Mouse (Mus musculus): ENCODE results near the gene Rag2. TPM values are rescaled to one million over a fixed set of nuclear protein-coding genes. Genes with fewer than 3 reads are reported as not detected.

Gene Rag2
- polyA plus RNA-seq (2015; fragmentation: Nextera tagmentation; extraction: Ambion mirVana), result not detected in 2 replicates

DNA sequence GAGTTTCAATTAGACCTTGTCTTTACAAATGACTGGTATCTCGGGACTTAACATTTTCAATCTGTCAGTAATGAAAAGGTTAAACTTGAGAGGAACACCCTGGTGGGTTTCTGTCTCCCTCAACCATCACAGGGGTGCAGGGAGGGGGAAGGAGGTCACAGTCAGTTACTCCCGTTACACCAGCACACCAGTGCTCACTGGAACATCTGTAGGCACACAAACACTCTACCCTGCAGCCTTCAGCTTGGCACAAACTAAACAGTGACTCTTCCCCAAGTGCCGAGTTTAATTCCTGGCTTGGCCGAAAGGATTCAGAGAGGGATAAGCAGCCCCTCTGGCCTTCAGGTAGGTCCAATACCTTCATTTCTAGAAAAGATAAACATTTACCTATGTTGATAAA, at the start of gene Rag2:
TSS of gene Rag2 (plus strand) at position 193 of the 400 bp plus-strand sequence.
- 59% methylated on average over 4 of the region's 4 CpGs for WGBS
- ATAC-seq (ENCODE audit: low FRiP score, low read depth), result no peak
- Histone ChIP-seq H3K27me3 (no peaks in the 10 kb centered on the region), H3K4me2 (replicated peaks) (no peak within 1 kb of the TSS), H3K9me3 (no peaks in the 10 kb centered on the region), H3K4me1 (peaks cover 19% of the 10 kb centered on the region), H3K4me3 (no peak within 1 kb of the TSS), H3K9ac (no peak within 1 kb of the TSS), H3K27ac (no peak within 1 kb of the TSS), H3K36me3 (no peaks in the 10 kb centered on the region)

DNA sequence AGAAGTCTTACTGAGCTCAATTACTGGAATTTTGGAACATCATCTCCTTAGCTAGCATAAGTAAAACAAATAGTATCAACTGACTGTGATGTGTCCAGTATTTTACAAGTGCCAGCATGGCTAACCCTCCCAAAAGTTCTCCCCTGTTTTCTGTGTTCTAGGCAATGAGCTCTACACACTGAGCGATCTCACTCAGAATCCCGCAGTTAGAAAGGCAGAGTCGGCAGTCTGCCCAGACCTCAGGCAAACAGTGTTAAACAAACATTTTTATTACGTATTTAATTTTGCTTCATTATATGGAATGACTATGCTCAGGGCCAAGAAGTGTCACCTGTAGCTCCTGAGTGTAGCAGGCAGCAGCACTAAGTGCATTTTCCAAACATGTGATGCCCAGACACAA, 47.3 kb upstream of the Rag2 start:
- ATAC-seq (ENCODE audit: low FRiP score, low read depth), result peak; percentile 51; the same call in 1 of the 2 replicates
- WGBS, result 49% methylated on average over 4 of the region's 4 CpGs

DNA sequence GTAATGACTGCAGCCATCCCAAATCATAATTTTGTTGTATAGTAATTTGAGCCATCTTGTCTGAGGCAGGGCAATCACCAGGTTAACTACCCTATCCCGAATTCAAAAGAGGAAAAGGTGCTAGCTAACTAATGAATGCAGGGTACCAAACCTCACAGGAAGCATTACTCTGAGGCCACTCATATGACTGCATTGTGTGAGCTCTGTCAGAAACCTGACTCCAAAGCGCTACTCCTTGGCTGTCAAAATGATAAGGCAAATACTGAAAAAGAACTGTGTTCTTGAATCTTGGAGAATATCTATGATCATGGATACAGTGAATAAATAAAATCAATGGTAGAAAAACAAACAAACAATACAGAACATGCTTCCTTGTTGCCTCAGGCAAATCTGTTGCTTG, 44.5 kb upstream of the Rag2 start:
- no peak overlapping the region for H3K4me2 ChIP-seq (replicated peaks)
- peaks cover 9% of the 10 kb centered on the region for H3K36me3 ChIP-seq
- H3K27ac ChIP-seq, result no peak overlapping the region
- no peaks in the 10 kb centered on the region for H3K9me3 ChIP-seq
- 46% methylated on average over 2 of the region's 2 CpGs for WGBS
- no peak overlapping the region for H3K4me3 ChIP-seq
- ATAC-seq (ENCODE audit: low FRiP score, low read depth), result no peak
- H3K9ac ChIP-seq, result no peak overlapping the region
- peaks cover 38% of the 10 kb centered on the region for H3K4me1 ChIP-seq
- no peaks in the 10 kb centered on the region for H3K27me3 ChIP-seq

More for the DNA sequence above, 47.3 kb upstream of the Rag2 start:
- H3K27me3 ChIP-seq, result no peaks in the 10 kb centered on the region
- peaks cover 52% of the 10 kb centered on the region for H3K4me1 ChIP-seq
- no peak overlapping the region for H3K27ac ChIP-seq
- H3K4me3 ChIP-seq, result no peak overlapping the region
- H3K36me3 ChIP-seq, result no peaks in the 10 kb centered on the region
- H3K9me3 ChIP-seq, result no peaks in the 10 kb centered on the region
- H3K9ac ChIP-seq, result no peak overlapping the region
- H3K4me2 ChIP-seq (replicated peaks), result no peak overlapping the region

DNA sequence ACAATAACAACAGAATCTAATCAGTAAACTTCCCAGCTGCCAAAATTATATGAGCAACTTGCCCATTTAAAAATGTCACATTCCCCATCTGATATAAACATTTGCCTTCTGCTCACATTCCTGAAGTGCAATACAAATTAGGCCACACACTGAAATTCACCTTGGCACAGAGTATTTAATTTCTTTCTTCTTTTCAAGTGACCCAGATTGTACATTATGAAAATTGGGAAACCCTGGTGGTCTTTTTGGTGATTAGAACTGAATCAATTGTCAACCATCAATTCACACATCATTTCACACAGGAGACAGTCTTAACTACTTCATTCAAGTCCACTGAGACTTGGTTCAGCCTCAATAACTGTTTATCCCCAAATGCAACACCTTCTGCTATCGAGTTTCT, 44.1 kb upstream of the Rag2 start:
- no peak overlapping the region for H3K4me2 ChIP-seq (replicated peaks)
- no peak for ATAC-seq (ENCODE audit: low FRiP score, low read depth)
- H3K27me3 ChIP-seq, result no peaks in the 10 kb centered on the region
- H3K4me1 ChIP-seq, result peaks cover 34% of the 10 kb centered on the region
- H3K9ac ChIP-seq, result no peak overlapping the region
- 22% methylated on average over 1 of the region's 1 CpGs for WGBS
- H3K9me3 ChIP-seq, result no peaks in the 10 kb centered on the region
- no peak overlapping the region for H3K27ac ChIP-seq
- H3K4me3 ChIP-seq, result no peak overlapping the region
- H3K36me3 ChIP-seq, result peaks cover 11% of the 10 kb centered on the region

DNA sequence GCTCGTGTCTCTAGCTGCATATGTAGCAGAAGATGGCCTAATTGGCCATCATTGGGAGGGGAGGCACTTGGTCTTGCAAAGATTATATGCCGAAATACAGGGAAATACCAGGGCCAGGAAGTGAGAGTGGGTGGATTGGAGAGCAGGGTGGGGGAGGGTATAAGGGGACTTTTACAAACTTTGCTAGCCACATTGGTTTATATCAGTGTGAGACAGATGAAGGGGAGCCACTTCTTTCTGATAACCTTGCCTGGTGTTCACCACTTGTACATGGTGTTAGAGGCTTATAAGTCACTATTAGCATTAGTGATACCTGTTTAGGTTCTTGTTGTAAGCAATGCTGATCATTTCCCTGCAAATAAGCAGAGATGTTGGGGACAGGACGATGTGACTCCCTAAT, 43.5 kb upstream of the Rag2 start:
- Histone ChIP-seq H3K9ac (no peak overlapping the region), H3K4me1 (peaks cover 28% of the 10 kb centered on the region), H3K36me3 (peaks cover 11% of the 10 kb centered on the region), H3K4me2 (replicated peaks) (no peak overlapping the region), H3K9me3 (no peaks in the 10 kb centered on the region), H3K4me3 (no peak overlapping the region), H3K27me3 (no peaks in the 10 kb centered on the region), H3K27ac (0 out of 2 replicates have a peak overlapping the region, but pooled peaks have one; percentile 44)
- 47% methylated on average over 3 of the region's 3 CpGs for WGBS
- no peak for ATAC-seq (ENCODE audit: low FRiP score, low read depth)

DNA sequence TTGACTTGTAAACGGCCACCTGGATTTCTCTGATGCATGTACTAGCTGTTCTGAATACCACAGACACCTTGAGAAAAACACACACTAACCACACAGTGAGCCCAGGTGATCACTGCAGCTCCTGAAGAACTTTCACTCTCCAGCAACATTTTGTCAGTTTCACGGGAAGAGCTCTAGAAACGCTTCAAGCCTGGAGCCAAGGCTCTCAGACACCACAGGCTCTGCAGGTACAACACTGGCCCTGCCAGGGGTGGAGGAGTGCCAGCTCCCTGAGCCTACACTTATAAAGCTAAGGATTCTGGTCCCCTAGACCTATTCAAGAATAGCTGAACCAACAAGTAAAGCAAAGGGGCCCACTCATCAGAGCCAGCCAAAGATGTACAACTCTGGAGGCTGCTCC, 43.1 kb upstream of the Rag2 start:
- no peak overlapping the region for H3K4me3 ChIP-seq
- H3K36me3 ChIP-seq, result peaks cover 11% of the 10 kb centered on the region
- no peak overlapping the region for H3K4me2 ChIP-seq (replicated peaks)
- H3K27ac ChIP-seq, result 0 out of 2 replicates have a peak overlapping the region, but pooled peaks have one; percentile 44
- no peak for ATAC-seq (ENCODE audit: low FRiP score, low read depth)
- no peak overlapping the region for H3K9ac ChIP-seq
- 53% methylated on average over 3 of the region's 3 CpGs for WGBS
- no peaks in the 10 kb centered on the region for H3K9me3 ChIP-seq
- H3K4me1 ChIP-seq, result peaks cover 24% of the 10 kb centered on the region
- no peaks in the 10 kb centered on the region for H3K27me3 ChIP-seq

DNA sequence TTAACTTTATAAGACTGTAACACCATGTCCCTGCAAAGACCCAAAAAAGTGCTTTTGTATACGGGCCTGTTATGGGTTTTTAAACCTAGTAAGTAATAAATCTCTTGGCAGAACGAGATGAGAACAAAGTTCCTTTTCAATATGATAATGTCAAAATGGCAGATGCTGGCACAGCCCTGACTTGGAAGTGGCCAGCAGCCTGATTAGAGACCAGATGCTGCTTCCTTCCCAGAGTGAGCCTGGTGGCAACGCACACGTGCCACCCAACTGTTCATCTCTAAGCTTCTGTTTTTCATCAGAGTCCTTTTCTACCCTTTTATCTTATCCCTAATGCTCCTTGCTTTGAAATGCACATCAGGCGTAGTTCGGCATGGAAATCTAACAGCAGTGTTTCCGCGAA, 33.2 kb upstream of the Rag2 start:
- ATAC-seq (ENCODE audit: low FRiP score, low read depth), result no peak
- H3K4me3 ChIP-seq, result no peak overlapping the region
- H3K9me3 ChIP-seq, result no peaks in the 10 kb centered on the region
- H3K36me3 ChIP-seq, result no peaks in the 10 kb centered on the region
- no peak overlapping the region for H3K9ac ChIP-seq
- no peaks in the 10 kb centered on the region for H3K27me3 ChIP-seq
- no peak overlapping the region for H3K27ac ChIP-seq
- 30% methylated on average over 8 of the region's 8 CpGs for WGBS
- peaks cover 27% of the 10 kb centered on the region for H3K4me1 ChIP-seq
- H3K4me2 ChIP-seq (replicated peaks), result no peak overlapping the region

DNA sequence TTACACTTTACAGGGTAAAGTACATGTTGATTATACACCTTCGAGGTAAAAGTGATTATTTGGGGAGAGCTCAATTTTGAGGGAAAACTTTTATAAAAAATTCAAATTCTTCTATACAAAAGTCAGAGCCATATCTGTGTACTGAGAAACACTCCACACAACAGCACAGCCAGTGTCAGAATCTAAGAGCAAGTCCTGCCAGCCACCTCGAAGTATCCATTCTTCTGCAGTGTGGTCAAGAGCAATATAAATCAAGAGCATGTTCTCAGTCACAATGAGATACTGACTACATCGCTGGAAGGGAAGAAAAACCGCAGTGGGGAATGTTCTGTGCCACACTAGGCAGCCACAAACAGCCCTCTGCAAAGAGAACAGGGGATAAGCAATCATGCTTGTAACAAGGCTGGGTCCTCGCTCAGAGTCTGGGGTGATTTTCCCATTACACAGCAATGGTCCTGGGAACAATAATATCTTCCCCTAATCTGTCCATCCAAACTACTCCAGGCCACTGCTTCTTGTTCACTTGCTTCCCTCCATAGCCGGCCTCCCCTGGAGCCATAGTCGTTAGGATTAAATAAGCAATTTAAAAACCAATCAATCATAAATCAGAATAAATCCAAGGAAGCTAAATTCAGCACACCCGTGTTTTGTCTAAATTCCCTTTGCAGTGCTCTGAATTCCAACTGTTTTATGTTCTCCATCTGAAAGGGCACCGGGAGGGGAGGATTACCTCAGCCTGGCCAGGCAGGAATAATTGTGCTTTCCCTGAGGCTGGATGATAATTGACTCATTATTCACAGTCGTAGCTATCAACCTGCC, 32.3 kb upstream of the Rag2 start:
- H3K36me3 ChIP-seq, result no peaks in the 10 kb centered on the region
- no peak overlapping the region for H3K4me2 ChIP-seq (replicated peaks)
- 10% methylated on average over 10 of the region's 10 CpGs for WGBS
- H3K27me3 ChIP-seq, result no peaks in the 10 kb centered on the region
- H3K27ac ChIP-seq, result no peak overlapping the region
- ATAC-seq (ENCODE audit: low FRiP score, low read depth), result no peak
- H3K9me3 ChIP-seq, result no peaks in the 10 kb centered on the region
- no peak overlapping the region for H3K4me3 ChIP-seq
- H3K4me1 ChIP-seq, result peaks cover 27% of the 10 kb centered on the region
- H3K9ac ChIP-seq, result no peak overlapping the region

DNA sequence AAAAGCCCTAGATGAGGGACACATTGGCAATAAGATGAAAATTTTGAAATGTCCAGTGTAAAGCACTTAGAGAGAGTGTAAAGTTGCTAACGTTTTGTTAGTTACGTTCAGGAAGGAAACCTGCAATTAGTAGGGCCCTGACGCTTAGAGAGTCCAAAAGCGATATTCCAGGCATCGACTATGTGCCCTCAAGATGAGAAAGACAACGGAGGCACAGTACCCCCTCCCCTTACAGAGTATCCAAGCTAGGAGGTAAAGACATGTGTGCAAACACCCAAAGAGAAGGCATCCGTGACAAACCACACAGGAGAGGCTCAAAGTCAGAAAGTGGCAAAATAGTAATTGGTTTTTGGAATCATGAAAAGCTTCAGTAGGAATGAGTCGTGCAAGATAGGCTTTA, 31.6 kb upstream of the Rag2 start:
- Histone ChIP-seq H3K36me3 (no peaks in the 10 kb centered on the region), H3K4me2 (replicated peaks) (no peak overlapping the region), H3K27ac (no peak overlapping the region), H3K4me3 (no peak overlapping the region), H3K9me3 (no peaks in the 10 kb centered on the region), H3K27me3 (no peaks in the 10 kb centered on the region), H3K4me1 (peaks cover 27% of the 10 kb centered on the region), H3K9ac (no peak overlapping the region)
- no peak for ATAC-seq (ENCODE audit: low FRiP score, low read depth)
- WGBS, result 28% methylated on average over 8 of the region's 8 CpGs

DNA sequence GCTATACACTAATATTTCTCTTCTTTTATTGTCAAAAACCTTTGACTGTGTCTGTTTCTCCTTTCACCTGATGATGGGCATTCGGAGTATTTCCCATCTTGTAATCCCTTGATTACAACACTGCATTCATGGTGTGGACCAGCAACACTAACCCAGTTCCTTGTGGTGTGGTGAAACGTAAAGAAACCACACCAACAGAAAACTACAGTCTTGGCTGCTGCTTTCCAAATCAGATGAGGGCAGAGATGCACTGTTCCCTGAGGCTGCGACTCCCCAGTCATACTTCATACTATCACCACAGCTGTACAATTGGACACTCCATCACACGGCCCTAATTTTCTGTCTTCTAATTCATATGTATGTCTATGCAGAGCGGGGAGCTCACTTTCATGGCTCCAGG, 29.8 kb upstream of the Rag2 start:
- ATAC-seq (ENCODE audit: low FRiP score, low read depth), result no peak
- Histone ChIP-seq H3K4me3 (no peak overlapping the region), H3K4me1 (peaks cover 27% of the 10 kb centered on the region), H3K4me2 (replicated peaks) (no peak overlapping the region), H3K9me3 (no peaks in the 10 kb centered on the region), H3K27me3 (no peaks in the 10 kb centered on the region), H3K36me3 (no peaks in the 10 kb centered on the region), H3K9ac (no peak overlapping the region), H3K27ac (no peak overlapping the region)
- WGBS, result 85% methylated on average over 5 of the region's 5 CpGs

DNA sequence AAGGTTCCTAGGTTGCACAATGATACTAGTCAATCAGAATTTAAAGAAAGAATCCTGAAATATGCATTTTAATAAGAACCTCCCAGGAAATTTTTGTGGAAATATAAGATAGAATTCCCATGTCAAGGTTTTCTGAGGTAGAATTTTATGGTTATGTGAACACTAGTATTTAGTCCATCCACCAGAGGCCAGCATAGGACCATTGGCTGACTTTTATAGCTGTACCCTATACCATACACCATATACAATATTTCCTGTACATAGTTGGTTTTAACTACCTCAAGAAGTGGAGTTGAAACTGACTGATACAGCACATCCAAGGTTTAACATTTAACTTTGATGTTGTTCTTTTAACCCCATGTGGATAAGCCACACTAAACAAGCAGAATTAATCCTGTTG, 27.3 kb upstream of the Rag2 start:
- Histone ChIP-seq H3K9ac (no peak overlapping the region), H3K27ac (no peak overlapping the region), H3K36me3 (no peaks in the 10 kb centered on the region), H3K4me1 (peaks cover 31% of the 10 kb centered on the region), H3K9me3 (no peaks in the 10 kb centered on the region), H3K4me3 (no peak overlapping the region), H3K4me2 (replicated peaks) (no peak overlapping the region), H3K27me3 (no peaks in the 10 kb centered on the region)
- no peak for ATAC-seq (ENCODE audit: low FRiP score, low read depth)

DNA sequence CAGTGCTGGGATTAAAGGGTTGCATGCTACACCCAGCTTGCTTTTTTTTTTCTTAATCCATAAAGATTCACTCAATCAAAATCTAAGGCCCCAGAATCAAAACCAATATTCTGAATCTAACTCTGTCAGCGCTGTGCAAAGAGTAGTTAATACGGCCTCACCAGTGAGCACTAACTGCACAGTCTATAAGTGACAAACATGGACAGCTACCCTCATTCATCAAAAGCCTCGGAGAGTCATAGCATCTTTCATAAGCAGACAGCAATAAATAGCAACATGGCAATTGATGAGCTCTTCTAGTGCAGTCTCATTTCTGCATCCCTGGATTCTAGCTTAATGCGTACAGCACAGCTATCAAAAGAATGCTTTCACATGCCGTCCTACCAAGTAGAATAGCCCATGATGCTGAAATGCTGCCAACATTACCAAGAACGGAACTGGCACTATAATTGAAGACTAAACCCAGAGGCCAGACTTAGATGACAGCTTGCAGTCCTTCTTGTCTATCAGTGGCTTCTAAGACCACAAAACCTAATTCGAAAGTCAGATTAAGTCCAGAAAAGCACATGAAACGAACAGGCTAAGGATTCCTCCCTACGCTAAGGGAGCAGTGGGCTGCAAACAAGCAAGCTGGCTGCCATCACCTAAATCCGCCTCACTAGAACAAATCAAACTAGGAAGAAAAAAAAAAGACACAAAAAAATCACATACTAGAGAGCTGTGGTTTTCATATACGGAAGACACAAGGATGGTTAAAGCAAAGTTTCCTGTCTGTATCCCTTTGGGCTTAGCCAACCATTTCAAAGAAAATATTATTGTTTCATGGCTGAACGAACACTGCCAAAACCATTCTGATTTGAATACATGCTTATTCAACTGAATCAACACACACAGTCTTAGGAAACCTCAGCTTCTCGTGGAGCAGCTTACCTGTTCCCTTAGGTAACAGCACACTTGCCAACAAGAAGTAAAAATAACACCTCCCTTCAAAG, 26.0 kb upstream of the Rag2 start:
- no peak overlapping the region for H3K27ac ChIP-seq
- no peak overlapping the region for H3K4me2 ChIP-seq (replicated peaks)
- H3K9ac ChIP-seq, result no peak overlapping the region
- WGBS, result 82% methylated on average over 13 of the region's 13 CpGs
- no peak for ATAC-seq (ENCODE audit: low FRiP score, low read depth)
- H3K27me3 ChIP-seq, result no peaks in the 10 kb centered on the region
- H3K4me1 ChIP-seq, result peaks cover 19% of the 10 kb centered on the region
- peaks cover 3% of the 10 kb centered on the region; the same call in 1 of the 2 replicates for H3K36me3 ChIP-seq
- no peaks in the 10 kb centered on the region for H3K9me3 ChIP-seq
- H3K4me3 ChIP-seq, result no peak overlapping the region
